Mouse (Mus musculus): ENCODE results near the gene Flad1. TPM values are rescaled to one million over a fixed set of nuclear protein-coding genes. Genes with fewer than 3 reads are reported as not detected.

Flad1 gene
- polyA plus RNA-seq, 1 experiment from 2014 or later: 27.1 TPM

DNA sequence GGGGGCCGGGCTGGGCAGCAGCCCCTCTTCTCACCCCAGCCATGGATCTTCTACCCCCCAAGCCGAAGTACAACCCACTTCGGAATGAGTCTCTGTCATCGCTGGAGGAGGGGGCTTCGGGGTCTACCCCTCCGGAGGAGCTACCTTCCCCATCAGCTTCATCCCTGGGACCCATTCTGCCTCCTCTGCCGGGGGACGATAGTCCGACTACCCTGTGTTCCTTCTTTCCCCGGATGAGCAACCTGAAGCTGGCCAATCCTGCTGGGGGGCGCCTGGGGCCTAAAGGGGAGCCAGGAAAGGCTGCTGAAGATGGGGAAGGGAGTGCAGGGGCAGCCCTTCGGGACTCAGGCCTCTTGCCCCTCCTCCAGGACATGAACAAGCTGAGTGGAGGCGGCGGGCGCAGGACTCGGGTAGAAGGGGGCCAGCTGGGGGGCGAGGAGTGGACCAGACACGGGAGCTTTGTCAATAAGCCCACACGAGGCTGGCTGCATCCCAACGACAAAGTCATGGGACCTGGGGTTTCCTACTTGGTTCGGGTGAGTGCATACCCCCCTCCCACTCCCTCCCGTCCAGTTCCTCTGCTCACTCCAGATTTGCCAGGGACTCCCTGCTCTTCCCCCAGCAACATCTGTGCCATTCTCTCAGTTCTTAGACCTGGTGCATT lies 10.3 kb upstream of the Flad1 start:
- ATAC-seq (ENCODE audit: low FRiP score, low read depth): no peak
- Histone ChIP-seq H3K4me1 (peaks cover 44% of the 10 kb centered on the region), H3K4me3 (peak overlapping the region; percentile 68), H3K4me2 (replicated peaks) (peak overlapping the region; percentile 88), H3K36me3 (peaks cover 40% of the 10 kb centered on the region), H3K9ac (peak overlapping the region; percentile 76), H3K27me3 (no peaks in the 10 kb centered on the region), H3K9me3 (no peaks in the 10 kb centered on the region), H3K27ac (peak overlapping the region; percentile 88)
- 8% methylated on average over 22 of the region's 22 CpGs for WGBS

DNA sequence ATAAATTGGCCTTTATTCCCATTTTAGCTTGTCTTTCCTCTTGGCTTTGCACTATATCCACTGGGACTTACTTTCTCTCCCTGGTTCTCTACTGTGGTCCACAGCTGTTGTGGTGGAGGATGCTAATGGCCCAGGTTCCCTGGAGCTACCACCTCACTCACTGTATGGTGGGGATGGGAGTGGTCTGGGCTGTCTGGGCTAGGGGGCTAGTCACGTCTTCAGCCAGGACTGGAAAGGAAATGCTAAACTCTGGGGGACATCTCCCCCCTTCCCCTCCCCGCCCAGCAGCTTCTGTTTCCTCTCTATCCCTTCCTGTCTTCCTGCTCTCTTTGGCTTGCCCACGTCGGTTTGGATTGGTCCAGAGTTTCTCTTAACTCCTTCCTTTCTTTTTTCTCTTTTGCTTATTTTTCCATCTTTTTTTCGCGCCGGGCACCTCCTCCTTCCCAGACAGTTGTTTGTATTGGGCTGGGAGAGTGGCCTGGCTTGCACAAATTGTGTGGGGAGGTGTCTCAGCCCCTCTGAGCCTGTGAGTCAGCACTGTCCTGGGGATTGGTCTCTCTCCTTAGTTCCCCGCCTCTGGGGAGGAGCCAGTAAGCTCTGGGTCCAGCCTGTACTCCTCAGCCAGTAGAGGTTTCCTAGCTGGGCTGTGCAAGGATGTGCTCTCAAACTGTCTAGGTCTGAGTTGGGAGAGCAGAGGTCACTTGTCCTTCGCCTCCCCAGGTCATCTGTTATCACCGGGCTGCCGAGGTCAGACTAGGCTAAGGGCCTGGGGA lies 9.5 kb upstream of the Flad1 start:
- H3K9me3 ChIP-seq: no peaks in the 10 kb centered on the region
- H3K27ac ChIP-seq: peak overlapping the region; percentile 88
- peak; percentile 60 for ATAC-seq (ENCODE audit: low FRiP score, low read depth)
- H3K4me1 ChIP-seq: peaks cover 50% of the 10 kb centered on the region
- H3K27me3 ChIP-seq: no peaks in the 10 kb centered on the region
- H3K4me3 ChIP-seq: peak overlapping the region; percentile 68
- 2% methylated on average over 11 of the region's 11 CpGs for WGBS
- peaks cover 35% of the 10 kb centered on the region for H3K36me3 ChIP-seq
- peak overlapping the region; percentile 88 for H3K4me2 ChIP-seq (replicated peaks)
- peak overlapping the region; percentile 76 for H3K9ac ChIP-seq

DNA sequence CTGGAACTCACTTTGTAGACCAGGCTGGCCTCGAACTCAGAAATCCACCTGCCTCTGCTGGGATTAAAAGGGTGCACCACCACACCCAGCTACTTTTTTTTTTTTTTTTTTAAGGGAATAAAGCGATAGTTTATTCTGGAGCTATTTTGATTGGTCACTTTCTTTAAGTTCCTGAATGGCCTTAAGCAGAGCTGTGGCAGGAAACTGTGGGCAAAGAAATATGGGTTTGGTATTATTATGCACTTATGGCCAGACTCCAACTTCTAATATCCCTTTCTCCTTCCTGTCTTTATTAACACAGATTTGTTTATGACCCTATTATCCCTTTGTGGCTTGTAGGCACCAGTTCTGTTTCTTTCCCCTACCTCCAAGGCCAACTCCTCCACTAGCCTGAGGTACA lies 8.8 kb upstream of the Flad1 start:
- ATAC-seq (ENCODE audit: low FRiP score, low read depth): no peak
- 42% methylated on average over 2 of the region's 2 CpGs for WGBS
- H3K4me2 ChIP-seq (replicated peaks): peak overlapping the region; percentile 88
- peaks cover 51% of the 10 kb centered on the region for H3K4me1 ChIP-seq
- peak overlapping the region; percentile 54; the same call in 1 of the 2 replicates for H3K9ac ChIP-seq
- H3K4me3 ChIP-seq: peak overlapping the region; percentile 68
- H3K27ac ChIP-seq: peak overlapping the region; percentile 88
- no peaks in the 10 kb centered on the region for H3K9me3 ChIP-seq
- no peaks in the 10 kb centered on the region for H3K27me3 ChIP-seq
- H3K36me3 ChIP-seq: peaks cover 36% of the 10 kb centered on the region

DNA sequence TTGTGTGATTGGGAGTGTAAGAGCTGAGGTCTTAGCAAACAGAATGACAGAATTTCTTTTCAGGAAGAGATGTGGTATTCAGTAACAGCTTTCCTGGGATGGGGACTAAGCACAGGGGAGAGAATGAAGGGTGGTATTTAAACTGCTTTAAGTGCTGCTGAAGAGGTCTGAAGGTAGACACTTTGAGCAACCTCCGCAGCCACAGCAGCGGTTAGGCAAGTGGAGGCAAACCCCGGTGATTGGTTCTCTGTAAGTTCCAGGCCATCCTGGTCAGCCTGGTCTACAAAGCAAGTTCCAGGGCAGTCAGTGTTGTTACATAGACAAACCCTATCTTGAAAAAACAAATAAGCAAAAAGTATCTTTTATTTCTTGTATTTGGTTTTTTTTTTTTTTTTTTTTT lies 8.3 kb upstream of the Flad1 start:
- H3K9me3 ChIP-seq: no peaks in the 10 kb centered on the region
- H3K27me3 ChIP-seq: no peaks in the 10 kb centered on the region
- peak overlapping the region; percentile 77 for H3K9ac ChIP-seq
- H3K4me1 ChIP-seq: peaks cover 51% of the 10 kb centered on the region
- H3K36me3 ChIP-seq: peaks cover 36% of the 10 kb centered on the region
- no peak for ATAC-seq (ENCODE audit: low FRiP score, low read depth)
- WGBS: 14% methylated on average over 3 of the region's 3 CpGs
- peak overlapping the region; percentile 68 for H3K4me3 ChIP-seq
- H3K27ac ChIP-seq: peak overlapping the region; percentile 98
- peak overlapping the region; percentile 88 for H3K4me2 ChIP-seq (replicated peaks)

DNA sequence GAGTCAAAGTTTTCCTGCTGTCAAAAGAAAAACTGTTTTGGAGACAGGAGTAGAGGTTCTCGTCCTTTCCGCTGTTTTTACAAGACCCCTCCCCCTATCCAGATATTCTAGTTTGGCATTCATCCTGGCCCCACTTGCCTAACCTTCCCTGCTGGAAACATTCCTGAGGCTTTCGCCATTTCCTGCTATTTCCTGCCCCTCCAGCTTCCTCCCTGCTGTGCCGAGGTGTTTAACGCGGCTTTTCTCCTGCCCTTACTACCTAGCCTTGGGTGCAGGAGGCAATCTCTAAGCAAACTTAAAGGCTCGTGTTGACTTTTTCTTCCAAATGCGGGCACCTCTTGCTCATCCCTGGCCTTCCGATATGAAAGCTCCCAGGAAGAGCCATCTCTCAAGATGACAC lies 7.9 kb upstream of the Flad1 start:
- under 1% methylated on average over 9 of the region's 9 CpGs for WGBS
- H3K4me1 ChIP-seq: peaks cover 51% of the 10 kb centered on the region
- ATAC-seq (ENCODE audit: low FRiP score, low read depth): no peak
- peak overlapping the region; percentile 88 for H3K4me2 ChIP-seq (replicated peaks)
- peak overlapping the region; percentile 77 for H3K9ac ChIP-seq
- H3K4me3 ChIP-seq: peak overlapping the region; percentile 68
- H3K27ac ChIP-seq: peak overlapping the region; percentile 98
- H3K27me3 ChIP-seq: no peaks in the 10 kb centered on the region
- H3K36me3 ChIP-seq: peaks cover 36% of the 10 kb centered on the region
- no peaks in the 10 kb centered on the region for H3K9me3 ChIP-seq

DNA sequence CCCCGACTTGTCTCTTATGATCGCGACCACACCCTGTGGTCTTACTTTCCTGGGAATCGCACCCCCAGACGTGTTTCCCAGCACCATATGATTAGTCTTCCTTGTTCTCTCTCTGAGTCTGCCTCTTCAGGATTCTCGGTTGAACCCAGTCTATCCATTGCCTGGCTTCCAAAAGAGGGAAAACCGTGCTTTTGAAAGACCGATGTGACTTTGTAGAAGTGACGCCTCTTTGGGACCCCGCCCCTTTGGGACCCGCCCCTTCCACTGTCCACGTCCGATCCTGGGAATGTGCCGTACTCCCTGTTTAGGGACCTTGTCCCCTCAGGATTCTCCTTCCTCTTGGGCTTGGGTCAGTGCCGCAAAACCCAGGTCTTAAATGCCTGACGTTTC lies 7.2 kb upstream of the Flad1 start:
- Histone ChIP-seq H3K9me3 (no peaks in the 10 kb centered on the region), H3K4me2 (replicated peaks) (peak overlapping the region; percentile 88), H3K4me1 (peaks cover 51% of the 10 kb centered on the region), H3K9ac (peak overlapping the region; percentile 77), H3K27ac (peak overlapping the region; percentile 98), H3K36me3 (peaks cover 36% of the 10 kb centered on the region), H3K27me3 (no peaks in the 10 kb centered on the region), H3K4me3 (peak overlapping the region; percentile 68)
- WGBS: under 1% methylated on average over 16 of the region's 16 CpGs
- ATAC-seq (ENCODE audit: low FRiP score, low read depth): peak; percentile 2; the same call in 1 of the 2 replicates

DNA sequence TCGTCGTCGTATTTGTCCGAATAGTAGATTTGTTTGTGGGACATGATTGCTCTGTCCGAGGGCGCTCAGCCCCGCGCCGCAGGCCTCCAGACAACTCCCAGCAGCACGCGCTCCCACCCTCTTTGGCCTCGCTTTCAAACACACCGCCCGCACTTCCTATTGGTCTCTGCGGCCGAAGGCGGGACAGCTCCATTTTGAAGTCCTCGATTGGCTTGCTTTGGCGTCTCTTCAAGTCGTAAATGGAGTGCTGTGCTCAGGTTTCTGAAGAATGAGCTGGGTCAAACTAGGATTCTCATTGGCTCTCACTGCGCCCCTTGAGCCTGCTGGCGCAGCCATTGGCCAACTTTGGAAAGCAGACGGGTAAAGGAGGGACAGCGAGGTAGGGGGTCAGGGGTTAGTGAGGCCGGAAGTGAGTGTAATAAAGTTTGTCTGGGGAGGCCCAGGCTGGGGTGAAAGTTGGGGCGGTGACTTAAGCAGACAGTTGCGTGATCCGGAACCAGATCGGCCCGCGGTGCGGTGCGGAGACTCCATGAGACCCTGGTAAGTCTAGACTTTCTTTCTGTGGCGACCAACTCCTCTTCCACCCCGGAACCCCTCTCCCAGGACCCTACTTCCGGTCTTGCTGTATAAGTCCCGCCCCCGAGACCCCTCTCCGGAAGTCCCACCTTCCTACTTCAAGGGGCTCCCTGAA lies 6.6 kb upstream of the Flad1 start, which contains the start of the genes Cks1b and Shc1:
Gene Cks1b (minus strand): TSS at position 214 of the 691 bp plus-strand sequence.
Gene Shc1 (plus strand): TSS at position 274 of the 691 bp plus-strand sequence.
- Histone ChIP-seq H3K4me2 (replicated peaks) (peak within 1 kb of the TSS; percentile 88), H3K9me3 (no peaks in the 10 kb centered on the region), H3K27me3 (no peaks in the 10 kb centered on the region), H3K9ac (peak within 1 kb of the TSS; percentile 79), H3K36me3 (peaks cover 34% of the 10 kb centered on the region), H3K4me1 (peaks cover 46% of the 10 kb centered on the region), H3K4me3 (peak within 1 kb of the TSS; percentile 68), H3K27ac (peak within 1 kb of the TSS; percentile 98)
- WGBS: 0% methylated on average over 39 of the region's 39 CpGs
- ATAC-seq (ENCODE audit: low FRiP score, low read depth): peak; percentile 94

DNA sequence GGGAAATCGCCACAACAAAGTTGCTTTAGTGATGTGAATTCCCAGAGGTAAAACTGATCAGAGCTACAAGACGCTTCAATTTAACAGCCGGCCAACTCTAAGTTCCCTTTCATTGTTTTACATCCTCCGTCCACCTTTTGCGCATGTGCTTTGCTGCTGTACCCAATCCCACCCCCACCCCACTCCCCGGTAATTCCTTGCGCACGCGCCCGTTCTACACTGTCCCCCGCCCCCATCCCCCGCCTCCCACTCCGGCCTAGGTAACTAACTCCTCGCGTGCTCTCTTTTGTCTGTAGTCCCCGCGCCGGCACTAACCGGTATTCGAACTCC lies 6.1 kb upstream of the Flad1 start:
- Histone ChIP-seq H3K9me3 (no peaks in the 10 kb centered on the region), H3K4me3 (peak overlapping the region; percentile 68), H3K9ac (peak overlapping the region; percentile 79), H3K4me2 (replicated peaks) (peak overlapping the region; percentile 79), H3K27me3 (no peaks in the 10 kb centered on the region), H3K27ac (peak overlapping the region; percentile 91), H3K36me3 (peaks cover 34% of the 10 kb centered on the region), H3K4me1 (peaks cover 40% of the 10 kb centered on the region)
- under 1% methylated on average over 20 of the region's 20 CpGs for WGBS
- peak; percentile 46 for ATAC-seq (ENCODE audit: low FRiP score, low read depth)

DNA sequence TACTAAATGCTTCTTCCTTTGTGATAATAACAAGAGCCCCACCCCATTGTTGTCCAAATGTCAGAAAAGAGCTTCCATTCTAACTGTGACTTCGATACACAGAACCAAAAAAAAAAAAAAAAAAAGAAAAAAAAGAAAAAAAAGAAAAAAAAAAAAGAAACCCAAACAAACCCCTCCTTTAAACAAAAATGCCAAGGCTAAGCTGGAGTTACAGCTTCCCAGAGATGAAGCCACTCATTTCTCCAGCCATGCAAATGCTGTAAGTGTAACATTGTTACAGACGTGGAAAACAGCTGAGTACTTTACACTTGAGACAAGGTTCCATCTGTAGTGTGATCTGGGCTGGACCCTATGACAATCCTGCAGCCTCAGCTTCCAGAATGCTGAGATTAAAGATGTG lies 5.5 kb upstream of the Flad1 start:
- peaks cover 34% of the 10 kb centered on the region for H3K4me1 ChIP-seq
- WGBS: 26% methylated on average over 2 of the region's 2 CpGs
- ATAC-seq (ENCODE audit: low FRiP score, low read depth): no peak
- peaks cover 34% of the 10 kb centered on the region for H3K36me3 ChIP-seq
- no peaks in the 10 kb centered on the region for H3K27me3 ChIP-seq
- H3K4me2 ChIP-seq (replicated peaks): peak overlapping the region; percentile 79
- H3K9me3 ChIP-seq: no peaks in the 10 kb centered on the region
- peak overlapping the region; percentile 79 for H3K9ac ChIP-seq
- H3K4me3 ChIP-seq: peak overlapping the region; percentile 68
- H3K27ac ChIP-seq: peak overlapping the region; percentile 91

DNA sequence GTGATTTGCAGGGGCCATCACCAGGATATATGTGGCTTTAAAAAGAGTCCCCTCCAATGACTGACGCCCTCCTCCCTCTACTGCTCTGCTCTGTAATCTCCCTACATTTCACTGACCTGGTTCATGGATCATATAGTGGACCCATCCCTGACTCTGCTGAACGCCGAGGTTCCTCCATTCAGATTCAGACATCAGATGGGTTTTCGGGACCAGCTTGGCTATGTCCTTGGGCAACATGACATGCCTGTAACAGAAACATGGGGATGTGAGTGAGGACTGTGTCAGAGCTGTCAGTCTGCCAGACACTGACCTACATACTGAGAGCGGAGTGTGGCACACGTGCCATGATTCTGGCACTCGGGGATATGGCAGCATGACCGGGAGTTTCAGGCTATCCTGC lies 4.5 kb upstream of the Flad1 start:
- Histone ChIP-seq H3K9ac (no peak overlapping the region), H3K4me3 (peak overlapping the region; percentile 68; the same call in 1 of the 2 replicates), H3K36me3 (peaks cover 34% of the 10 kb centered on the region), H3K9me3 (no peaks in the 10 kb centered on the region), H3K27me3 (no peaks in the 10 kb centered on the region), H3K27ac (no peak overlapping the region), H3K4me1 (peaks cover 26% of the 10 kb centered on the region), H3K4me2 (replicated peaks) (peak overlapping the region; percentile 79)
- ATAC-seq (ENCODE audit: low FRiP score, low read depth): no peak
- 96% methylated on average over 8 of the region's 8 CpGs for WGBS

DNA sequence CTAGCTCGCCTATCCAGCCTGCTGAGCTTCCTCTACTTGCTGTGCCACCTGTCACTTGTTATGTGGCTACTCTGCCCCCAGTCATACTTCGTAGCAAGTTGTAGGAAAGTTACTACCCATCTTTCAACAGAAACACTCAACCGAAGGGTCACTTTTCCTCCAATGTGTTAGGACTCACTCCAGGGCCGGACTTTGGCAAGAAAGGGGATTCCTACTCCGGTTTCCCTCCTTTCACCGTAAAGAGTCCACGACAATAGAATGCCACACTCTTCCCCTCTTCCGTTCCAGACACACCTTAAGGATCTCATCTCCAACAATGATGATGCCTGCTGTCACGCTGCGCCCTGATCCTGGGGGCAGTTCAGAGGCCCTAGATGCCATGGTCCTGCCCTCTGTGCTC lies 806 bp downstream of the Flad1 start:
- H3K36me3 ChIP-seq: peaks cover 56% of the 10 kb centered on the region
- H3K9ac ChIP-seq: peak overlapping the region; percentile 59
- WGBS: 82% methylated on average over 10 of the region's 10 CpGs
- H3K27ac ChIP-seq: no peak overlapping the region
- H3K27me3 ChIP-seq: no peaks in the 10 kb centered on the region
- peaks cover 8% of the 10 kb centered on the region for H3K4me1 ChIP-seq
- no peak for ATAC-seq (ENCODE audit: low FRiP score, low read depth)
- no peaks in the 10 kb centered on the region for H3K9me3 ChIP-seq
- peak overlapping the region; percentile 50 for H3K4me3 ChIP-seq
- H3K4me2 ChIP-seq (replicated peaks): peak overlapping the region; percentile 71

DNA sequence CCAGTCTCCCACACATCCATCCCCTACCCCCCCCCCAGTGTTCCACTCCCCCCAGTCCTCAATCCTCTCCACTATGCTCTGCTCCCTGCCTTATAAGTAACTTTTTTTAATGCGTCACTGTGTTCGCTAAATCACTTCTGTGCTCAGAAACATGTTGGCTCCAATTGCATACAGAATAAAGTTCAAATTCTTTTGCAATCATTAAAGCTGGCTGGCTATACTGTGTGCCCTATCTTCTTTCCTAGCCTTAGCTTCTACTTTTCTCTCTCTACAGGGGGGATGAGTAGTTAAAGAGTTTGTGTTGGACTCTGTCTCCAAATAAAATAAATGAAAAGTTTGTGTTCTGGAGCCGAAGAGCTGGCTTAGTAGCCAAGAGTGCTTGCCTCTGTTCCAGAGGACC lies 2.0 kb downstream of the Flad1 start:
- no peak for ATAC-seq (ENCODE audit: low FRiP score, low read depth)
- WGBS: 92% methylated on average over 3 of the region's 3 CpGs
- Histone ChIP-seq H3K4me2 (replicated peaks) (no peak overlapping the region), H3K27ac (no peak overlapping the region), H3K4me1 (peaks cover 8% of the 10 kb centered on the region), H3K4me3 (no peak overlapping the region), H3K9me3 (no peaks in the 10 kb centered on the region), H3K27me3 (no peaks in the 10 kb centered on the region), H3K9ac (no peak overlapping the region), H3K36me3 (peaks cover 52% of the 10 kb centered on the region)

Measured in limb, embryonic 13.5 days (tissue).